Mouse (Mus musculus) CH12.LX (cell line): ENCODE data around the gene Ifrd1.

Experiments
- BHLHE40 ChIP-seq: IDR thresholded peaks from 2 replicates; pipeline ENCODE4 v1.6.1; 2011; ENCODE audit warnings: mild to moderate bottlenecking, low read depth, low read length, improper control_type of control experiment
- CHD2 ChIP-seq: IDR thresholded peaks from 2 replicates; pipeline ENCODE4 v1.6.1; 2011; ENCODE audit warnings: low read length, improper control_type of control experiment
- CTCF ChIP-seq, 2 experiments: IDR thresholded peaks in 1 of 2; conservative IDR thresholded peaks in 1 of 2; 2 replicates each; pipeline ENCODE4 v1.5.1; 2011 to 2012; ENCODE audit warnings: low read depth in 2 of 2, low read length in 2 of 2, improper control_type of control experiment in 1 of 2, inconsistent platforms in 1 of 2, mild to moderate bottlenecking in 1 of 2, moderate library complexity in 1 of 2
- ELF1 ChIP-seq: IDR thresholded peaks from 2 replicates; pipeline ENCODE4 v1.6.1; 2014; ENCODE audit warnings: low read depth, mild to moderate bottlenecking, inconsistent platforms, low read length, improper control_type of control experiment
- EP300 ChIP-seq: IDR thresholded peaks from 2 replicates; pipeline ENCODE4 v1.6.1; 2011; ENCODE audit warnings: low read length, improper control_type of control experiment
- MAX ChIP-seq: IDR thresholded peaks from 2 replicates; pipeline ENCODE4 v1.6.1; 2011; ENCODE audit warnings: low read length, improper control_type of control experiment
- MAZ ChIP-seq: IDR thresholded peaks from 2 replicates; pipeline ENCODE4 v1.6.1; 2012; ENCODE audit warnings: low read depth, mild to moderate bottlenecking, inconsistent platforms, low read length, improper control_type of control experiment, moderate library complexity
- MYC ChIP-seq: IDR thresholded peaks from 2 replicates; pipeline ENCODE4 v1.6.1; 2011; ENCODE audit warnings: low read depth, mild to moderate bottlenecking, improper control_type of control experiment, low read length
- POLR2A ChIP-seq: IDR thresholded peaks from 2 replicates; pipeline ENCODE4 v1.6.1; 2011; ENCODE audit warnings: low read depth, mild to moderate bottlenecking, improper control_type of control experiment, low read length
- RCOR1 ChIP-seq: conservative IDR thresholded peaks from 2 replicates; pipeline ENCODE4 v1.6.1; 2012; ENCODE audit warnings: low read depth, mild to moderate bottlenecking, inconsistent platforms, low read length, improper control_type of control experiment

GRCm38 (mm10) chr12:40214888-40215876 lies 33.1 kb downstream of the Ifrd1 start:
- no peak for TF ChIP-seq EP300
- no peak for TF ChIP-seq ELF1
- no peak for TF ChIP-seq BHLHE40
- no peak for TF ChIP-seq CTCF (conservative IDR thresholded peaks at IDR 0.05 in 1 of 2, IDR thresholded peaks at IDR 0.05 in 1 of 2; ENCODE audit: low read depth in 2 of 2, low read length in 2 of 2)
- no peak for TF ChIP-seq RCOR1
- TF ChIP-seq POLR2A, result no peak
- no peak for TF ChIP-seq MYC
- no peak for TF ChIP-seq MAX
- TF ChIP-seq CHD2, result no peak
- no peak for TF ChIP-seq MAZ
